Mouse (Mus musculus) bone marrow macrophage, adult 2 months (primary cell): ENCODE results near the gene Hspa12b.

Experiments
- CTCF ChIP-seq: IDR thresholded peaks from 2 replicates; pipeline ENCODE4 v1.5.1; 2012; ENCODE audit warnings: low read depth, mild to moderate bottlenecking, low read length, moderate library complexity
- POLR2A ChIP-seq: IDR thresholded peaks from 2 replicates; pipeline ENCODE4 v1.6.1; 2012; ENCODE audit warnings: mild to moderate bottlenecking, low read depth, low read length, borderline replicate concordance

GRCm38 (mm10) chr2:131138296-131138695 lies 11.2 kb downstream of the Hspa12b start:
- TF ChIP-seq CTCF (no peak), POLR2A (no peak)
